Mouse (Mus musculus): ENCODE data around the gene Reep1. TPM values are rescaled to one million over a fixed set of nuclear protein-coding genes. Genes with fewer than 3 reads are reported as not detected.
"Not testable (repeated sequence)": the region's sequence is repeated elsewhere in the genome, so short reads cannot be mapped to it uniquely, and the experiment has no call there.

Gene Reep1
- polyA plus RNA-seq, 1 experiment from 2014 or later: 57.3 TPM

- WGBS: under 1% methylated on average over 64 of the region's 64 CpGs
- Histone ChIP-seq H3K4me1 (replicated peaks) (peaks cover 13% of the 10 kb centered on the region), H3K9me3 (no peaks in the 10 kb centered on the region)
These were observed 123.6 kb downstream of the Reep1 start, which contains the start of gene Immt for GRCm38 (mm10) chr6:71830690-71831580. Immt (plus strand) TSS chr6:71831331.

GRCm38 (mm10) chr6:71831581-71831960 is 124.2 kb downstream of the Reep1 start:
- Histone ChIP-seq H3K36me3 (peaks cover 29% of the 10 kb centered on the region), H3K4me1 (replicated peaks) (peaks cover 13% of the 10 kb centered on the region), H3K27ac (peak overlapping the region; percentile 96), H3K27me3 (ENCODE audit: insufficient read depth, poor library complexity, severe bottlenecking) (no peaks in the 10 kb centered on the region), H3K4me3 (peak overlapping the region; percentile 93), H3K9me3 (no peaks in the 10 kb centered on the region)
- peak; percentile 95 for DNase-seq (ENCODE audit: low spot score)
- WGBS: under 1% methylated on average over 21 of the region's 21 CpGs

More at GRCm38 (mm10) chr6:71830690-71831580, 123.6 kb downstream of the Reep1 start, which contains the start of gene Immt:
- H3K36me3 ChIP-seq: peaks cover 24% of the 10 kb centered on the region
- H3K4me3 ChIP-seq: peak within 1 kb of the TSS; percentile 93
- H3K27me3 ChIP-seq (ENCODE audit: insufficient read depth, poor library complexity, severe bottlenecking): no peaks in the 10 kb centered on the region
- peak within 1 kb of the TSS; percentile 96 for H3K27ac ChIP-seq
- peak; percentile 97 for DNase-seq (ENCODE audit: low spot score)

GRCm38 (mm10) chr6:71836811-71837210 is 129.4 kb downstream of the Reep1 start:
- DNase-seq (ENCODE audit: low spot score): no peak
- Histone ChIP-seq H3K4me3 (no peak overlapping the region), H3K27me3 (ENCODE audit: insufficient read depth, poor library complexity, severe bottlenecking) (no peaks in the 10 kb centered on the region), H3K36me3 (peaks cover 50% of the 10 kb centered on the region), H3K9me3 (no peaks in the 10 kb centered on the region), H3K27ac (no peak overlapping the region), H3K4me1 (replicated peaks) (peaks cover 11% of the 10 kb centered on the region)
- WGBS: 83% methylated on average over 2 of the region's 2 CpGs

- H3K27ac ChIP-seq: no peak overlapping the region
These were observed 132.5 kb downstream of the Reep1 start for GRCm38 (mm10) chr6:71839815-71840214.

GRCm38 (mm10) chr6:71840597-71841290 is 133.4 kb downstream of the Reep1 start:
- Histone ChIP-seq H3K36me3 (peaks cover 47% of the 10 kb centered on the region), H3K9me3 (no peaks in the 10 kb centered on the region), H3K27me3 (ENCODE audit: insufficient read depth, poor library complexity, severe bottlenecking) (no peaks in the 10 kb centered on the region), H3K27ac (no peak overlapping the region), H3K4me3 (no peak overlapping the region), H3K4me1 (replicated peaks) (no peaks in the 10 kb centered on the region)
- WGBS: 98% methylated on average over 1 of the region's 1 CpGs
- no peak for DNase-seq (ENCODE audit: low spot score)

More at GRCm38 (mm10) chr6:71839815-71840214, 132.5 kb downstream of the Reep1 start:
- no peaks in the 10 kb centered on the region for H3K27me3 ChIP-seq (ENCODE audit: insufficient read depth, poor library complexity, severe bottlenecking)
- peaks cover 47% of the 10 kb centered on the region for H3K36me3 ChIP-seq
- no peaks in the 10 kb centered on the region for H3K9me3 ChIP-seq
- H3K4me1 ChIP-seq (replicated peaks): no peaks in the 10 kb centered on the region
- no peak for DNase-seq (ENCODE audit: low spot score)
- H3K4me3 ChIP-seq: no peak overlapping the region

GRCm38 (mm10) chr6:71846906-71847305 is 139.5 kb downstream of the Reep1 start:
- not testable (repeated sequence) for H3K27me3 ChIP-seq (ENCODE audit: insufficient read depth, poor library complexity, severe bottlenecking); H3K27ac ChIP-seq; H3K4me1 ChIP-seq (replicated peaks); DNase-seq (ENCODE audit: low spot score); H3K9me3 ChIP-seq; H3K4me3 ChIP-seq
- H3K36me3 ChIP-seq: peaks cover 76% of the 10 kb centered on the region
- WGBS: 96% methylated on average over 6 of the region's 6 CpGs

Other genes starting within 250 kb of the Reep1 start
- gene Rnf103, start 213.7 kb upstream of the Reep1 start, polyA plus RNA-seq (2016; fragmentation: Nextera tagmentation; extraction: Ambion mirVana): 10.6 and 12.3 TPM in 2 replicates
- gene Chmp3, start 163.8 kb upstream of the Reep1 start, polyA plus RNA-seq (2016; fragmentation: Nextera tagmentation; extraction: Ambion mirVana): 46.6 and 52.0 TPM in 2 replicates
- gene Kdm3a, start 74.6 kb upstream of the Reep1 start, polyA plus RNA-seq (2016; fragmentation: Nextera tagmentation; extraction: Ambion mirVana): 69.3 and 79.8 TPM in 2 replicates
- 61.2 and 69.7 TPM in 2 replicates for gene Mrpl35, start 119.4 kb downstream of the Reep1 start, polyA plus RNA-seq (2016; fragmentation: Nextera tagmentation; extraction: Ambion mirVana)
- 176 and 214 TPM in 2 replicates for gene Immt, start 123.8 kb downstream of the Reep1 start, polyA plus RNA-seq (2016; fragmentation: Nextera tagmentation; extraction: Ambion mirVana)
- gene Ptcd3, start 201.2 kb downstream of the Reep1 start, polyA plus RNA-seq (2016; fragmentation: Nextera tagmentation; extraction: Ambion mirVana): 106 and 140 TPM in 2 replicates
- gene Polr1a, start 201.5 kb downstream of the Reep1 start, polyA plus RNA-seq (2016; fragmentation: Nextera tagmentation; extraction: Ambion mirVana): 33.0 and 43.2 TPM in 2 replicates